Mouse (Mus musculus) heart, postnatal 0 days (tissue): ENCODE data around the gene Gm20696.
A peak's percentile ranks its signal among the peaks of the same experiment; 100 is the strongest.

Experiments
- CTCF ChIP-seq: IDR thresholded peaks from 2 replicates; pipeline ENCODE4 v1.5.1; 2016; ENCODE audit warnings: antibody characterized with exemption, control low read depth, low read depth
- EP300 ChIP-seq: IDR thresholded peaks from 2 replicates; pipeline ENCODE4 v1.6.1; 2016; ENCODE audit warnings: antibody characterized with exemption, low read depth

DNA sequence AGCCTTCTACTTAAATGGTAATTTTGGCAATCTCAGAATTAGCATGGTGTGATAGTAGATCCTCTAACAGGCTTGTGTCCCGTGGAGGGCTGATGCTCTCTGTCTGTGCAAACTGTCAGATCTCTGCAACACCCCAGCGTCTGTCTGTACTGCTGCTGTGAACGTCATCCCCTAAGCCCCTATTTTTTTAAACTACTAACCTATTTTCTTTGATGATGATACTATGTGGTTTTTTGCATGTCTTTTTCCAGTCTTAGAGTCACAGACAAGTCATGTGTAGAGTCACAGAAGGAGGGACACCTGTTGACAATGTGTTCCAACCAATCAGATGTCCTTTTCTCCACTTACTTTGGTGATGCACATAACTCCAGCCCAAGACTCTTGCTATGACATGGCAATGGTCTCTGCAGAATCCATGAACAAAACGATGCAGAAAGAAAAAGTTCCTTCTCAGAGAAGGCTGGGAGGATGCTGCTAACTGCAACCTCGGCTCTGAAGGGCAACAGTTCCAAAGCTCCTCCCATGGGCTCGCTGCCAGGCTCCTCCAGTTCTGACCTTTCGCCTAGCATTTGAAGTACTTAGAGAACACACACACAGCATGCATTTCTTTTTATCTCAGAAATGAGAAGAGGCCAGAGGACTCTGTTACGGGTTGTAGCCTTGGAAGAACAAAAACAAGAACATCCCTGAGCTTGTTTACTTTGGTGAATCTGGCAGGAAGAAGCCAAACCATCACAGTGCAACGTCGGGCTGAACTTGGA, 23.0 kb downstream of the Gm20696 start:
- TF ChIP-seq CTCF (no peak), EP300 (peak; percentile 47; the same call in 1 of the 2 replicates)
